Mouse (Mus musculus): Measurements from ENCODE around the gene Cpe. TPM values are rescaled to one million over a fixed set of nuclear protein-coding genes. Genes with fewer than 3 reads are reported as not detected.

Cpe gene
- 100 to 1,000 TPM; 196 to 239 TPM for total RNA-seq (2021)
- long read RNA-seq, experiment 1, transcript Cpe-201 (9 exons, 2,117 nt), result major isoform, 321 of 336 reads
- long read RNA-seq, experiment 1, partial matches to known transcripts, result 12 of 336 reads
- long read RNA-seq, experiment 1, other reads (novel, unspliced or antisense), result 3 of 336 reads
- long read RNA-seq, experiment 2, transcript Cpe-201 (9 exons, 2,117 nt), result major isoform, 350 of 371 reads
- long read RNA-seq, experiment 2, partial matches to known transcripts, result 11 of 371 reads
- long read RNA-seq, experiment 2, other reads (novel, unspliced or antisense), result 10 of 371 reads

DNA sequence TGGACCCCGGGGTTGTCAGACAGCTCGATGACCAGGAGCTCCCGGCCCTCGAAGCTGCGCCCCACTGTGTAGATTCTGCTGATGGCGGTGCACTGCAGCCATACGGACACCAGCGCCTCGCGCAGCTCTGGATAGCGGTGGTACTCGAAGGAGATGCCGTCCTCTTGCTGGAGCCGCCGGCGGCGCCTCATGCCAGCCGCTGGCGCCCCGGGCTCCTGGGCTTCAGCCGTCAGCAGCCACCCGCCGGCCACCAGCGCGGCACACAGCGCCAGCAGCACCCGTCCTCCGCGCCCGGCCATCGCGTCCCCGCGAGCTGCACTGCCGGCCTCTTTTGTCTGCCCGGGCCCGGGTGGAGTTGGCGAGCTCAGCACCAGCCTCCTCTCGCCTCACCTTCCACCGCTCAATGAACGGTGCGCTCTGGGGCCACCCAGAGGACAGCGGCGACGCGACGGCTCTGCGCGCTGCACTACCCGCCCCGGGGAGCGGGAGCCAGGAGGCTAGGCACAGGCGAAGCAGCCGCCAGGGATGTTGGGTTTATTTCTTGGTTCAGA lies at the start of gene Cpe:
Gene Cpe (minus strand): TSS at position 404 of the 551 bp plus-strand sequence.
- H3K4me3 ChIP-seq, result peak within 1 kb of the TSS; percentile 89
- intact Hi-C loops (cut with DNase I), result loop anchor here (1.0 to 2.0 kb wide), 2 partner anchors 74 to 248 kb away; no protein-coding TSS in a partner anchor
- H3K27ac ChIP-seq, result peak within 1 kb of the TSS; percentile 89
- DNase-seq, result peak; percentile 91
- TF ChIP-seq CTCF (IDR thresholded peaks at IDR 0.05), result peak; percentile 78

GRCm38 (mm10) chr8:64740547-64741211 lies 47.8 kb upstream of the Cpe start:
- H3K27ac ChIP-seq, result no peak overlapping the region
- H3K4me3 ChIP-seq, result no peak overlapping the region
- DNase-seq, result no peak
- intact Hi-C loops (cut with DNase I), result no loop called here
- TF ChIP-seq CTCF (IDR thresholded peaks at IDR 0.05), result no peak

DNA sequence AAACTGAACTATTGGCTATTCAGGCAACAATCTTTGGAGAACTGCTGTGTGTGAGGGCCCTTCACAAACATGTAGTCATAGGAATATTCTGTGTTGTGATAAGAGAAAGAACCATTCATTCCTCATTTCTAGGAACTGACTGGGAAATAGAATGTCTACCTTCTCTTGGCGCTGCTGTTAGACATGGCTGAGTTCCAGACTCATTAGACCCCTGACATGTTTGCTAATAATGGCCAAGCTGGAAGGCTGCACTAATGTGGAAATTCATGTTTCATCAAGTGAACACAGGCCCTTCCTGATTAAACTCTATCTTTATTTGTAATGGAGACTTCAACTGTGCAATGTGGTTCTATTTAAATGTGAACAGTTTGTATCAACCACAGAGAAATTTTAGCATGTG lies 46.1 kb upstream of the Cpe start:
- no peak overlapping the region for H3K27ac ChIP-seq
- no peak overlapping the region for H3K4me3 ChIP-seq
- no peak for DNase-seq
- intact Hi-C loops (cut with DNase I), result no loop called here
- no peak for TF ChIP-seq CTCF (IDR thresholded peaks at IDR 0.05)

GRCm38 (mm10) chr8:64736767-64737323 lies 44.0 kb upstream of the Cpe start:
- H3K27ac ChIP-seq, result no peak overlapping the region
- intact Hi-C loops (cut with DNase I), result no loop called here
- no peak for TF ChIP-seq CTCF (IDR thresholded peaks at IDR 0.05)
- no peak overlapping the region for H3K4me3 ChIP-seq
- DNase-seq, result no peak

DNA sequence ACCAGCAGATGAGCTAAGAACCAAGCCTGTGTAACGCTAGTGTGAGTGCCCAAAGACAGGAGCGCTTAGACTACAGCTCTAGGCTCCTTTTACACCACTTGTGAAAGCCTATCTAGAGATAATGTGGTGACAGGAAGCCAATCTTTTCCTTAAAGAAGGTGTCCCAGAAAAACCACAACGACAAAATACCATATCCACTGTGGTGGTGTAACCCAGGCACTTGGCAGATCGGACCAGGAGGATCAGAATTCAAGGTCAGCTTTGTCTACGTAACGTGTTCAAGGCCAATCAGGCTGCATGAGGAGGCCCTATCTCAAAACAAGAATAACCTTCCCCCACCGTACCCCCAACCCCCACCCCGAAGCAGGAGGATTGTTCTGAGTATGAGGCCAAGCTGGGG lies 42.3 kb upstream of the Cpe start:
- intact Hi-C loops (cut with DNase I), result no loop called here
- TF ChIP-seq CTCF (IDR thresholded peaks at IDR 0.05), result no peak

GRCm38 (mm10) chr8:64733271-64733943 lies 40.6 kb upstream of the Cpe start, which contains the start of gene Msmo1:
Msmo1 (minus strand) TSS chr8:64733792.
- H3K4me3 ChIP-seq, result peak within 1 kb of the TSS; percentile 84
- DNase-seq, result peak; percentile 98
- H3K27ac ChIP-seq, result peak within 1 kb of the TSS; percentile 86
- no peak for TF ChIP-seq CTCF (IDR thresholded peaks at IDR 0.05)
- intact Hi-C loops (cut with DNase I), result loop anchor here (5.0 kb wide), 2 partner anchors 119 to 214 kb away; partner anchors contain the start of genes Klhl2 and Tmem192

More for the DNA sequence above, 42.3 kb upstream of the Cpe start:
- DNase-seq, result no peak
- no peak overlapping the region for H3K27ac ChIP-seq
- H3K4me3 ChIP-seq, result no peak overlapping the region

GRCm38 (mm10) chr8:64732596-64732995 lies 39.7 kb upstream of the Cpe start:
- no peak for TF ChIP-seq CTCF (IDR thresholded peaks at IDR 0.05)
- H3K27ac ChIP-seq, result peak overlapping the region; percentile 86
- peak overlapping the region; percentile 84 for H3K4me3 ChIP-seq
- intact Hi-C loops (cut with DNase I), result loop anchor here (5.0 kb wide), 2 partner anchors 120 to 215 kb away; partner anchors contain the start of genes Klhl2 and Tmem192
- DNase-seq, result no peak

- no peak overlapping the region for H3K4me3 ChIP-seq
- no peak overlapping the region for H3K27ac ChIP-seq
- DNase-seq, result no peak
- intact Hi-C loops (cut with DNase I), result no loop called here
- TF ChIP-seq CTCF (IDR thresholded peaks at IDR 0.05), result no peak
Measured at GRCm38 (mm10) chr8:64728156-64728555, 35.3 kb upstream of the Cpe start.

DNA sequence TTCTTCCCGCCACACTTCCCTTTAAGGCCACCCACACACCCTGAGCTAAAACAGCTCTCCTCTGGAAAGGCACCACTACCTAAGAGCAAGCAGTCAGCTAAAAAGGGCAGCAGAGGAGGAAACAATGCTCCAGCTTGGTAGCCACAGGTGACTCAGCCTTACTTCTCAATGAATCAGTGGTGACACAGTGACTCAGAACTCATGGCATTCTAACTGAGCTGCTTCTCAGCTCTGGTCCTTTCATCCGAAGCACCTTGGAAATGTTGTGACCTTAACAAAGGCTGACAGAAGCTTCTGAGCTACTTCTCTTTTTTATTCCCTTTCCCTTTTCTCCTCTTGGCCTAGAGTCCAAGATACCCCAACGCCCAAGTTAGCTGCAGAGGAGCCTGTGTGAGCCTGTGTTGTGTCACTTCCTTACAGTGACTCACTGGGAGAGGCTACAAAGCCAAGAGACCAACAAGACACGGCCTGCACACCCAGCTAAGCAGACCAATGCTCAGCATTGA lies 33.4 kb upstream of the Cpe start:
- intact Hi-C loops (cut with DNase I), result no loop called here
- H3K4me3 ChIP-seq, result no peak overlapping the region
- TF ChIP-seq CTCF (IDR thresholded peaks at IDR 0.05), result no peak
- no peak for DNase-seq
- H3K27ac ChIP-seq, result no peak overlapping the region

- Histone ChIP-seq H3K4me3 (no peak overlapping the region), H3K27ac (no peak overlapping the region)
- no peak for DNase-seq
- TF ChIP-seq CTCF (IDR thresholded peaks at IDR 0.05), result no peak
- intact Hi-C loops (cut with DNase I), result no loop called here
Measured at GRCm38 (mm10) chr8:64723206-64723605, 30.4 kb upstream of the Cpe start.

DNA sequence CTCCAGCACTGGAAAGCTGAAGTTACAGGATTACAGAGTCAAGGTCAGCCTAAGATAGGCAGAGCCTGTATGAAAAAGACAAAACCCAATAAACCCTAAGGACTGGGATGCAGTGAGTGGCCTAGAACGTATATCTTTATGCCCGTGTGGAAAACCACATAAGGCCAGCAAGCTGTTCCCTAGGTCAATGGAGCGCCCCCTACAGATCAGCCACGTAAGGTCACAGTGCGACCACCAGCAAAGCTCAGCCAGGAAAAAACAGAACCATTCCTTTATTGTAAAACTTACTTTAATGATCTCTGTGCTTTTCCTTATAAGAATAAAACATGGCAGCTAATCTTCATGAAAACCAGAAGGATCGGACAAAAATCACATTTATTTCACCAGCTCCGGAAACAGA lies 25.0 kb upstream of the Cpe start:
- TF ChIP-seq CTCF (IDR thresholded peaks at IDR 0.05), result no peak
- DNase-seq, result no peak
- Histone ChIP-seq H3K27ac (no peak overlapping the region), H3K4me3 (no peak overlapping the region)
- intact Hi-C loops (cut with DNase I), result no loop called here

DNA sequence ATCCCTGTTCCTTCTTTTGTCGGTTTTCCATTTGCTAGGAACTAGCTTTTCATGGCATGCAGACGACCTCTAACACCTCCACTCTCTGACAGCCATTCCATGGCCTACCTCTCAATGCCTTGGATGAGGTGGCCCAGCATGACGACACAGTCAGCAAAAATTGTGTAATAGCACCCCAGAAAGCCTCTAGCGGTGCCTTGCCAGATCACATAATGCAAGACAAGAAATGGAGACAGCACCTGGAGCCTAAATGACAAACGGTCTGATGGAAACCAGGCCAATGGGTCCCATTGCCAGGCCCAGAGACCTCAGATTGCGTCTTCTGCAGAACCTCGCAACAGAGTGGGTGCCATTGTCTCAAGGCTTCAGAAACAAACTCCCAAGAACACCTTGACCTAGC lies 19.6 kb upstream of the Cpe start:
- TF ChIP-seq CTCF (IDR thresholded peaks at IDR 0.05), result no peak
- DNase-seq, result no peak

More for the DNA sequence above, 19.6 kb upstream of the Cpe start:
- intact Hi-C loops (cut with DNase I), result no loop called here
- no peak overlapping the region for H3K4me3 ChIP-seq
- H3K27ac ChIP-seq, result no peak overlapping the region
